ENCODE assay signal across 13 mouse cellular contexts in the genomic region with DNA sequence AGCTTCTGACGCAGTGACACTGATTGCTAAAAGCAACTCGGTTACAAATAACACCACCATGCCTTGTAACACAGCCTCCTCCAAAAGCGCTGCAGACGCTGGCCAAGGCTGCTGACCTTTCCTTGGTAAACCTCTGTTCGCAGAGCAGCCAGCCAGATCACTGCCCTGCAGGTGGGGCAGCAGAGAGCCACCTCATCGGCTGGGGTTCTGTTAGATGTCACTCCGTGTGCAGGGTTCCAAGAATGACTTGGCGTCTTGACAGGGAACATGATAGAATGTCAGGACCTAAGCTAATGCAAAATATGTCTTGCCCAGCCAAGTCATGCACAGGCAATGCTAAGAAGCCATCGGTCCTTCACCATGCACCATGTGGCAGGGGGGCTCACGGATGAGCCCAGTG. TPM values are rescaled to one million over a fixed set of nuclear protein-coding genes. Genes with fewer than 3 reads are reported as not detected.
DNase-seq lines count a peak whose midpoint lies in the region; ATAC-seq lines count a peak whose summit lies in the region.
"Had no signal": no experiment of that assay in that cellular context is flagged by ENCODE, and none has a peak within 500 bp of the region (broad histone marks: within the 10 kb centered on the region; RNA-seq: fewer than 3 reads in every experiment).

No protein-coding gene starts in this region.

- H3K9ac ChIP-seq in heart, embryonic 16.5 days (ENCODE audit: low read length), result peak overlapping the region; percentile 63
- H3K9ac ChIP-seq: hindbrain, embryonic 12.5 days had no signal

- peak overlapping the region; percentile 93 for H3K27ac ChIP-seq in heart, embryonic 16.5 days (ENCODE audit: low read length)
- H3K27ac ChIP-seq in embryonic facial prominence, embryonic 10.5 days (replicated peaks), result no peak overlapping the region
- H3K27ac ChIP-seq: hindbrain, embryonic 12.5 days had no signal

- H3K36me3 ChIP-seq in heart, embryonic 16.5 days (ENCODE audit: control insufficient read depth, insufficient read depth), result no peaks in the 10 kb centered on the region
- H3K36me3 ChIP-seq in embryonic facial prominence, embryonic 10.5 days (replicated peaks), result no peaks in the 10 kb centered on the region
- H3K36me3 ChIP-seq: hindbrain, embryonic 12.5 days had no signal

- H3K9me3 ChIP-seq in heart, embryonic 16.5 days (replicated peaks; ENCODE audit: control insufficient read depth, low read length), result no peaks in the 10 kb centered on the region
- no peaks in the 10 kb centered on the region for H3K9me3 ChIP-seq in embryonic facial prominence, embryonic 10.5 days
- H3K9me3 ChIP-seq: hindbrain, embryonic 12.5 days had no signal

- intact Hi-C loops in left cerebral cortex, postnatal 4 days (cut with DNase I), result no loop called here

- peak overlapping the region; percentile 9; the same call in 1 of the 2 replicates for H3K4me2 ChIP-seq in heart, embryonic 16.5 days (ENCODE audit: low read depth, low read length)
- H3K4me2 ChIP-seq: hindbrain, embryonic 12.5 days had no signal

- peak; percentile 13 for DNase-seq in left cerebral cortex, postnatal 4 days
- no peak for DNase-seq in left cerebral cortex, adult 11 months (ENCODE audit: low spot score)
- peak; percentile 78 to 90 for DNase-seq in heart, adult 18-20 months
- no peak for DNase-seq in spleen, postnatal 10 days (ENCODE audit: low spot score in 2 of 2)
- no peak for DNase-seq in thymus, postnatal 25 days
- no peak for DNase-seq in embryonic facial prominence, embryonic 10.5 days (ENCODE audit: low spot score)
- DNase-seq: cerebellum, adult 11-12 months; kidney, adult 18-20 months; kidney, postnatal 36 days; lung, adult 18-20 months; retina, postnatal 1 day had no signal

- ATAC-seq in heart, embryonic 16.5 days (replicated peaks; ENCODE audit: extremely low read depth, insufficient read depth, low FRiP score), result peak; percentile 58

- 29% methylated on average over 10 of the region's 10 CpGs for WGBS in heart, embryonic 16.5 days
- 78% methylated on average over 10 of the region's 10 CpGs for WGBS in embryonic facial prominence, embryonic 10.5 days

- peaks cover 60% of the 10 kb centered on the region for H3K4me1 ChIP-seq in heart, embryonic 16.5 days (ENCODE audit: control insufficient read depth, insufficient read depth, low read length)
- H3K4me1 ChIP-seq in embryonic facial prominence, embryonic 10.5 days, result peaks cover 33% of the 10 kb centered on the region

- H3K27me3 ChIP-seq in heart, embryonic 16.5 days (ENCODE audit: control insufficient read depth, insufficient read depth, low read length), result no peaks in the 10 kb centered on the region
- no peaks in the 10 kb centered on the region for H3K27me3 ChIP-seq in embryonic facial prominence, embryonic 10.5 days (replicated peaks; ENCODE audit: low read depth, poor library complexity, severe bottlenecking)
- H3K27me3 ChIP-seq: hindbrain, embryonic 12.5 days had no signal

- H3K4me3 ChIP-seq in heart, embryonic 16.5 days (ENCODE audit: low read length), result no peak overlapping the region
- no peak overlapping the region for H3K4me3 ChIP-seq in embryonic facial prominence, embryonic 10.5 days
- H3K4me3 ChIP-seq: hindbrain, embryonic 12.5 days had no signal

RNA-seq across cellular contexts. Expression of gene Rbm20, which starts 52.8 kb away (rescaled TPM):
- 1 to 10 TPM; 1.0 to 2.6 TPM for total RNA-seq in left cerebral cortex, postnatal 4 days (2021)
- total RNA-seq in heart, adult 18-20 months (2021), result 100 to 1,000 TPM; 175 to 184 TPM
- 48.1 and 50.7 TPM in 2 replicates for polyA plus RNA-seq in heart, embryonic 16.5 days (2015; fragmentation: Nextera tagmentation; extraction: Ambion mirVana)
- 0.87 and 1.2 TPM in 2 replicates for polyA plus RNA-seq in embryonic facial prominence, embryonic 10.5 days (2016; fragmentation: Nextera tagmentation; extraction: Ambion mirVana)

Comparison
In these comparisons a context has a peak if more than half of its experiments do, and no peak if none do; other contexts are left out.
1. DNase-seq: peak in left cerebral cortex, postnatal 4 days (single experiment) and heart, adult 18-20 months (2 of 2); none in left cerebral cortex, adult 11 months (single experiment), spleen, postnatal 10 days (0 of 2), thymus, postnatal 25 days (single experiment) and embryonic facial prominence, embryonic 10.5 days (single experiment).
2. RNA of gene Rbm20, which starts 52.8 kb away (total RNA-seq): 175 to 184 TPM in heart, adult 18-20 months; 1.0 to 2.6 TPM in left cerebral cortex, postnatal 4 days; every median in the first group is over 10 times any median in the second.